Mouse (Mus musculus) brain, embryonic 14.5 days (tissue): ENCODE measurements around the gene Nlrx1.

Source experiments
- CTCF ChIP-seq: fragments of 200-500 bp; IDR thresholded peaks from 2 replicates; pipeline ENCODE4 v1.5.1; 2012; ENCODE audit warnings: inconsistent platforms, mild to moderate bottlenecking, moderate library complexity, borderline replicate concordance; ENCODE audit not compliant: insufficient read depth, insufficient read length; ENCODE audit errors: extremely low read depth
- POLR2A ChIP-seq: fragments of 200-500 bp; IDR thresholded peaks from 2 replicates; pipeline ENCODE4 v1.6.1; 2012; ENCODE audit warnings: mild to moderate bottlenecking, inconsistent platforms, borderline replicate concordance; ENCODE audit not compliant: poor library complexity, insufficient read depth, insufficient read length, severe bottlenecking; ENCODE audit errors: extremely low read depth

DNA sequence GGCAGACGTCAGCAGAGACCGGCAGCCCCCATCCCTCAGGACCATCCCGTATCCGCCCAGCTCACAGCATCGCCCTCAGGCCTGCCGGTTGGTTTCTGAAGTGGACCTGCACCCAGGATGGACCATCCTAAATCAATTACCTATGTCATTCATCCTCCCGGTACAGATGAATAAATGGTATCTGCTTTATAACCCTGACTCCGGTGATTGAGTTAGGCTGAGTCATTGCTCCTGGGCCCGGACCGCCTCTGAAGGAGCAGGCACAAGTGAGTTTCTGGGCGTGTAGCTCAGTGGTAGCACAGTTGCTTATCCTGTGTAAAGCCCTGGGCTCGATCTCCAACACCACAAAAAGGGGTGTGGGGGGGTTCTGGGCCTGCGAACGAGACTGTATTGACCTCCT lies 7.0 kb downstream of the Nlrx1 start:
- no peak for TF ChIP-seq CTCF
- TF ChIP-seq POLR2A, result no peak
